Mouse (Mus musculus) kidney, postnatal 25 days (tissue): ENCODE results near the gene Iqck.

ENCODE experiments used
- DNase-seq, 2 experiments: peaks; one replicate each; pipeline ENCODE4 v3.0.0; 2021; ENCODE audit warnings: mixed read lengths in 2 of 2

Gene Iqck

GRCm38 (mm10) chr7:118855171-118855876 lies at the start of gene Iqck:
Iqck (plus strand) TSS chr7:118855752.
- peak; percentile 93 to 94 for DNase-seq

- no peak for DNase-seq
These were observed 48.7 kb upstream of the Iqck start for GRCm38 (mm10) chr7:118806631-118807411.

- peak; percentile 63 to 64 for DNase-seq
These were observed 47.7 kb upstream of the Iqck start for GRCm38 (mm10) chr7:118807899-118808298.

- DNase-seq: no peak
These were observed 44.0 kb upstream of the Iqck start for GRCm38 (mm10) chr7:118811407-118812106.

- no peak for DNase-seq
These were observed 42.0 kb upstream of the Iqck start for GRCm38 (mm10) chr7:118813592-118813991.

GRCm38 (mm10) chr7:118816275-118816674 lies 39.3 kb upstream of the Iqck start:
- peak; percentile 29 to 61 for DNase-seq

GRCm38 (mm10) chr7:118817741-118818140 lies 37.8 kb upstream of the Iqck start:
- DNase-seq: no peak

- no peak for DNase-seq
These were observed 35.9 kb upstream of the Iqck start for GRCm38 (mm10) chr7:118819666-118820065.

GRCm38 (mm10) chr7:118821356-118821755 lies 34.2 kb upstream of the Iqck start:
- peak in 1 of 2 experiments; percentile 48 for DNase-seq

GRCm38 (mm10) chr7:118821887-118822556 lies 33.5 kb upstream of the Iqck start:
- no peak for DNase-seq

GRCm38 (mm10) chr7:118824451-118824850 lies 31.1 kb upstream of the Iqck start:
- DNase-seq: no peak

- DNase-seq: no peak
These were observed 27.6 kb upstream of the Iqck start for GRCm38 (mm10) chr7:118827975-118828416.

GRCm38 (mm10) chr7:118837901-118838300 lies 17.7 kb upstream of the Iqck start:
- DNase-seq: no peak

GRCm38 (mm10) chr7:118841030-118841745 lies 14.4 kb upstream of the Iqck start:
- DNase-seq: no peak

- no peak for DNase-seq
These were observed 13.8 kb upstream of the Iqck start for GRCm38 (mm10) chr7:118841796-118842195.

- DNase-seq: no peak
These were observed 12.6 kb upstream of the Iqck start for GRCm38 (mm10) chr7:118842938-118843337.

GRCm38 (mm10) chr7:118845141-118845540 lies 10.4 kb upstream of the Iqck start:
- DNase-seq: no peak

GRCm38 (mm10) chr7:118846329-118846728 lies 9.2 kb upstream of the Iqck start:
- DNase-seq: no peak

- peak; percentile 59 to 85 for DNase-seq
These were observed 6.8 kb upstream of the Iqck start for GRCm38 (mm10) chr7:118848796-118849195.

GRCm38 (mm10) chr7:118849543-118850250 lies 5.9 kb upstream of the Iqck start:
- DNase-seq: no peak

- peak in 1 of 2 experiments; percentile 13 for DNase-seq
These were observed 4.8 kb upstream of the Iqck start for GRCm38 (mm10) chr7:118850676-118851290.
